Mouse (Mus musculus) induced T-regulatory cell, adult 2 months (primary cell): ENCODE data around the gene Olfr389.

ENCODE experiments used
- DNase-seq: peaks from one replicate; pipeline ENCODE4 v3.0.0-alpha.2; 2012; ENCODE audit warnings: low read depth

Olfr389 gene

GRCm38 (mm10) chr11:73780613-73781012 is at the start of gene Olfr389:
Olfr389 (minus strand) TSS chr11:73780713.
- DNase-seq, result no peak

- DNase-seq, result no peak
Measured at GRCm38 (mm10) chr11:73816949-73817348, 36.4 kb upstream of the Olfr389 start, which contains the start of gene Olfr392. Olfr392 (minus strand) TSS chr11:73817049.

DNA sequence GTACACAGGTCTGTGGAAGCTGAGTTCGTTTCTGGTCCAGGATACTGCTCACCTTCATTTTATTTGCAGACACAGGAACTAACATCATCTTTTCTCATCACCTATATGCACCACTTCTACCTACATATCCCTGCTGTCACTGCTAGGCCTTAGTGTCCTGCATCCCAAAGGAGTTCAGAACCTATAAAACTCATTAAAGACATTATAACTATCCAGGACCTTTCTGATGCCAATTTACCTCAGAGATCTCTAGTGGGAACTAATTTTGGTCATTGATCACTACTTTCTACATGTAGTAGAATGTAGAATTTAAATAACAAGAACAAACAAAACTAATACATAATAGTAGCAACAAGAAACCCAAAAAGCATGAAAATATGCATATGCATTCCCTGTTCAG is 22.4 kb upstream of the Olfr389 start, which contains the start of gene Olfr391-ps:
Gene Olfr391-ps, minus strand, starts transcription at position 101 of the 400 bp plus-strand sequence.
- no peak for DNase-seq

- no peak for DNase-seq
Measured at GRCm38 (mm10) chr11:73782664-73783063, 2.2 kb upstream of the Olfr389 start, which contains the start of gene Olfr390. Olfr390 (plus strand) TSS chr11:73782964.

DNA sequence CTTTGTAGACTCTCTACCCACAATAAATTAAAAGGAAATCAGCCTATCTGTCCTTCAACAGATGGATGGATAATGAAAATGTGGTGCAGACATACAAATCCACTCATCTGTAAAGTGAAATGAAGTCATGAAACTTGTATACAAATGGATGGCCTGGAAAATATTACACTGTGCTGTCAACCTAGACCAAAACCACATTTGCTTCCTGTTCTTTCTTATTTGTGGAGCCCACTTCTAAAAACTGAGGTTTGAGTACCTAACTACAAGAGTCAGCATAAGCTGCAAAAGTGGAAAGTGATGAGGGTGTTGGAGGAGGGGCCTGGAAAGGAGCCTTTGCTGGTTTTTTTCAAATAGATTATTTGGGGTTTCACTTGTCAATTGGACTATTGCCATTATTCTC is 21.4 kb downstream of the Olfr389 start:
- DNase-seq, result no peak
